Mouse (Mus musculus) lung, postnatal 0 days (tissue): ENCODE measurements at regions not wholly inside any gene's neighbourhood (a gene's known extent, or its start where the extent isn't known, plus 50 kb on each side); places are given as distances from the start of the nearest gene placed in this dataset.

Experiments
- CTCF ChIP-seq: IDR thresholded peaks from 2 replicates; pipeline ENCODE4 v1.5.1; 2016; ENCODE audit warnings: antibody characterized with exemption, mild to moderate bottlenecking
- EP300 ChIP-seq: IDR thresholded peaks from 2 replicates; pipeline ENCODE4 v1.6.1; 2016; ENCODE audit warnings: antibody characterized with exemption, mild to moderate bottlenecking, control low read depth

GRCm38 (mm10) chrX:11529221-11529620 is 201.6 kb downstream of the H2al1j start:
- no peak for TF ChIP-seq CTCF
- no peak for TF ChIP-seq EP300
